Mouse (Mus musculus): ENCODE results near the gene Tecr.

Gene Tecr

GRCm38 (mm10) chr8:83563246-83563645 is 44.5 kb downstream of the Tecr start:
- no peak for DNase-seq (ENCODE audit: low spot score)

GRCm38 (mm10) chr8:83562669-83563068 is 45.1 kb downstream of the Tecr start:
- no peak for DNase-seq (ENCODE audit: low spot score)

GRCm38 (mm10) chr8:83535736-83536135 is 72.0 kb downstream of the Tecr start, which contains the start of gene Olfr370:
Gene Olfr370 (plus strand): TSS chr8:83535780.
- no peak for DNase-seq (ENCODE audit: low spot score)

DNA sequence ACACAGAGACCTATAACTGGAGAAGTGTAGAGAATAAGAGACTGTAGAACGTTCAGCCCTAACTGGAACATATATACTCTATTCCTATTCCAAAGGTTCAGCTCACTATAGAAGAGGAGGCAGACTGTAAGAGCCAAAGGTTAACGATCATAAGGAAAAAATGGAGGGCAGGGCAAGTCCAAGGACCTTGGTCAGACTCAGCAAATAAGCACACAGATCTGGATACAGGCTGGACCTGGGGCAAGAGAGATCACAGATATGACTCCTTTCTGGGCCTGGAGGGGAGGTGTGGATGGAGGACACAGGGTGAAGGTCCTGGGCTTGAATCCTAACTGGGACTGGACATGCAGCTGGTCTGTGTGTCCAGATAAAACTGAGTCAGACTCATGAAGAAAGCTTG is 73.0 kb downstream of the Tecr start:
- DNase-seq (ENCODE audit: low spot score) = no peak

All from left cerebral cortex, adult 11 months (tissue).